Comparison of ENCODE assay signal across 28 mouse cellular contexts in genomic region chr15:31465806-31466205, GRCm38 (mm10). TPM values are rescaled to one million over a fixed set of nuclear protein-coding genes. Genes with fewer than 3 reads are reported as not detected.
DNase-seq lines count a peak whose midpoint lies in the region; ATAC-seq and TF ChIP-seq lines count a peak whose summit lies in the region.
"Had no signal": no experiment of that assay in that cellular context is flagged by ENCODE, and none has a peak within 500 bp of the region (broad histone marks: within the 10 kb centered on the region; RNA-seq: fewer than 3 reads in every experiment).

No protein-coding gene starts in this region.

- no peak overlapping the region for H3K27ac ChIP-seq in liver, adult 2 months (replicated peaks; ENCODE audit: insufficient read depth, low read depth, low read length)
- H3K27ac ChIP-seq in liver, embryonic 11.5 days (ENCODE audit: low read depth, low read length), result no peak overlapping the region
- H3K27ac ChIP-seq: embryonic facial prominence, embryonic 10.5 days; embryonic facial prominence, embryonic 13.5 days; forebrain, embryonic 10.5 days; forebrain, embryonic 13.5 days; hindbrain, embryonic 10.5 days; hindbrain, embryonic 13.5 days; intestine, embryonic 15.5 days had no signal

- H3K79me2 ChIP-seq in liver, adult 2 months (ENCODE audit: control insufficient read depth, insufficient read depth, low read length), result no peaks in the 10 kb centered on the region; the same call in 1 of the 2 replicates

- no peak overlapping the region for H3K4me2 ChIP-seq in liver, embryonic 11.5 days
- H3K4me2 ChIP-seq: embryonic facial prominence, embryonic 13.5 days; forebrain, embryonic 13.5 days; heart, embryonic 11.5 days; hindbrain, embryonic 13.5 days; intestine, embryonic 15.5 days had no signal

- no peaks in the 10 kb centered on the region; the same call in 1 of the 2 replicates for H3K4me1 ChIP-seq in liver, adult 2 months (ENCODE audit: control insufficient read depth, insufficient read depth, low read length)
- no peaks in the 10 kb centered on the region for H3K4me1 ChIP-seq in liver, embryonic 11.5 days (replicated peaks; ENCODE audit: control insufficient read depth, insufficient read depth, low read length)
- H3K4me1 ChIP-seq: embryonic facial prominence, embryonic 10.5 days; embryonic facial prominence, embryonic 13.5 days; forebrain, embryonic 10.5 days; forebrain, embryonic 13.5 days; hindbrain, embryonic 10.5 days; hindbrain, embryonic 13.5 days; intestine, embryonic 15.5 days had no signal

- WGBS in liver, adult 2 months, result 82% methylated on average over 2 of the region's 2 CpGs
- 93% methylated on average over 2 of the region's 2 CpGs for WGBS in liver, embryonic 11.5 days

- ATAC-seq in liver, embryonic 11.5 days (replicated peaks; ENCODE audit: low FRiP score), result no peak
- ATAC-seq: CD4-positive, CD25-positive, alpha-beta regulatory T cell, adult 4 months; forebrain, embryonic 13.5 days; forebrain, embryonic 16.5 days; hindbrain, embryonic 16.5 days; intestine, embryonic 15.5 days had no signal

- DNase-seq in liver, adult 2 months (ENCODE audit: extremely low read depth, low read depth, low spot score), result peak; percentile 61
- no peak for DNase-seq in liver, embryonic 11.5 days (ENCODE audit: low spot score)
- peak; percentile 75 for DNase-seq in adipocyte (ENCODE audit: low spot score)
- peak; percentile 6 for DNase-seq in fibroblast of lung, adult 2 months (ENCODE audit: low read depth)
- no peak for DNase-seq in thymus, adult 18-20 months
- DNase-seq in gastrocnemius, postnatal 25 days, result no peak
- DNase-seq: adrenal gland, adult 2 months; adrenal gland, postnatal 14 days; cerebellum, adult 11-12 months; cerebellum, adult 8-10 months; cerebellum, postnatal 10 days; cerebellum, postnatal 36 days; embryo, embryonic 11 days; gastrocnemius, postnatal 14 days; heart, postnatal 36 days had no signal

- no peak for TF ChIP-seq POLR2A in liver, adult 2 months (IDR thresholded peaks at IDR 0.05; ENCODE audit: extremely low read depth, insufficient read depth, low read length)

- H3K9ac ChIP-seq in liver, adult 2 months (ENCODE audit: low read depth, low read length), result no peak overlapping the region
- H3K9ac ChIP-seq in liver, embryonic 11.5 days (ENCODE audit: low read depth, low read length), result no peak overlapping the region
- H3K9ac ChIP-seq: embryonic facial prominence, embryonic 13.5 days; forebrain, embryonic 13.5 days; hindbrain, embryonic 13.5 days; intestine, embryonic 15.5 days had no signal

- H3K27me3 ChIP-seq in liver, adult 2 months (ENCODE audit: control insufficient read depth, insufficient read depth, low read length), result no peaks in the 10 kb centered on the region
- no peaks in the 10 kb centered on the region for H3K27me3 ChIP-seq in liver, embryonic 11.5 days (replicated peaks; ENCODE audit: control insufficient read depth, insufficient read depth, low read length)
- H3K27me3 ChIP-seq: embryonic facial prominence, embryonic 13.5 days; forebrain, embryonic 13.5 days; hindbrain, embryonic 13.5 days; intestine, embryonic 15.5 days had no signal

- peaks cover 76% of the 10 kb centered on the region for H3K36me3 ChIP-seq in liver, adult 2 months (ENCODE audit: control insufficient read depth, insufficient read depth, low read length)
- peaks cover 32% of the 10 kb centered on the region; the same call in 1 of the 2 replicates for H3K36me3 ChIP-seq in liver, embryonic 11.5 days (ENCODE audit: control insufficient read depth, insufficient read depth, low read length)

- no peak overlapping the region for H3K4me3 ChIP-seq in liver, adult 2 months (ENCODE audit: insufficient read depth, low read depth, low read length)
- no peak overlapping the region for H3K4me3 ChIP-seq in liver, embryonic 11.5 days (ENCODE audit: low read depth, low read length)
- H3K4me3 ChIP-seq: embryonic facial prominence, embryonic 10.5 days; embryonic facial prominence, embryonic 13.5 days; erythroblast, embryonic 14.5 days; forebrain, embryonic 10.5 days; forebrain, embryonic 13.5 days; hindbrain, embryonic 10.5 days; hindbrain, embryonic 13.5 days; intestine, embryonic 15.5 days had no signal

- H3K9me3 ChIP-seq in liver, embryonic 11.5 days (ENCODE audit: control insufficient read depth, low read length), result no peaks in the 10 kb centered on the region
- H3K9me3 ChIP-seq: embryonic facial prominence, embryonic 10.5 days; embryonic facial prominence, embryonic 13.5 days; forebrain, embryonic 10.5 days; forebrain, embryonic 13.5 days; hindbrain, embryonic 10.5 days; hindbrain, embryonic 13.5 days; intestine, embryonic 15.5 days had no signal

- TF ChIP-seq CTCF in liver, adult 2 months (IDR thresholded peaks at IDR 0.05; ENCODE audit: low read depth, low read length), result no peak

RNA-seq across cellular contexts. Expression of gene Ropn1l, which starts 12.3 kb away (rescaled TPM):
- 12.1 and 13.0 TPM in 2 replicates for total RNA-seq in liver, adult 2 months (2014; rRNA removed)
- polyA plus RNA-seq in liver, adult 2 months (2012; rRNA removed), result 8.0 and 8.5 TPM in 2 replicates
- polyA plus RNA-seq in liver, embryonic 11.5 days (2014; fragmentation: Nextera tagmentation; extraction: Ambion mirVana), result 3.0 and 3.1 TPM in 2 replicates
- total RNA-seq in gastrocnemius, postnatal 25 days (2021), result not detected
- total RNA-seq: gastrocnemius, adult 18-20 months; heart, postnatal 36 days had no signal

Comparison
In these comparisons a context has a peak if more than half of its experiments do, and no peak if none do; other contexts are left out.
1. DNase-seq: peak in liver, adult 2 months (single experiment), adipocyte (single experiment) and fibroblast of lung, adult 2 months (single experiment); none in liver, embryonic 11.5 days (single experiment), thymus, adult 18-20 months (0 of 2) and gastrocnemius, postnatal 25 days (single experiment).
2. RNA of gene Ropn1l, which starts 12.3 kb away (total RNA-seq): 12.1 to 13.0 TPM in liver, adult 2 months; not detected in gastrocnemius, postnatal 25 days; every median in the first group is over 10 times any median in the second.